Mouse (Mus musculus): ENCODE results near the gene Abcc9.

DNA sequence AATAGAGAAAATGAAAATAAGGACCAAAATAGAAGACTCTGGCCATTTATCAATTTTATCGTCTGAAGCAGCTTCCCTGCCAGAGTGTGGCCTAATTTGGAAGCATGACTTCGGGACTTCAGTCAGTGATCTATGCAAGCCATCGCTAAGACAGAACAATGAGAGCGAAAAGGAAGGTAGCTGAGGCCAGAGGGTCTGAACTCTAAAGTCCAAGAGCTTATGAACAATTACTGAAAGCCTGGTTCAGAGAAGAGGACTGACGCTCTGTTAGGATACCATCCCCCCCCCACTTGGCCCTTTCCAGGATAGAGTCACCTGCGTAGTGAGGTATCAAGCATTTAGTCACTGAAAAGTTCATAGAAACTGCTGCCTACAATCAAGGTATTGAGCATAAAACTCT is 33.3 kb downstream of the Abcc9 start:
- TF ChIP-seq TAL1 (conservative IDR thresholded peaks at IDR 0.05; ENCODE audit: low read depth, low read length) (no peak), CTCF (IDR thresholded peaks at IDR 0.05; ENCODE audit: low read depth, low read length) (no peak)

All from G1E (cell line).